Mouse (Mus musculus) liver, embryonic 14.5 days (tissue): Measurements from ENCODE around the gene Sufu. TPM values are rescaled to one million over a fixed set of nuclear protein-coding genes. Genes with fewer than 3 reads are reported as not detected.

Source experiments
- ATAC-seq: fragments of 200-750 bp; cut with Nextera tagmentation; 2 replicates; pipeline ENCODE4 v1.8.0; 2017; ENCODE audit warnings: moderate number of reproducible peaks, mild to moderate bottlenecking, moderate library complexity; ENCODE audit not compliant: insufficient read depth
- DNase-seq, 3 experiments: peaks; one replicate each; pipeline ENCODE4 v3.0.0-alpha.2; 2012 to 2013; ENCODE audit warnings: low read depth in 3 of 3, low spot score in 3 of 3
- H3K27ac ChIP-seq: fragments of 300-500 bp; sonication (generic); 2 replicates; pipeline ENCODE4 v1.5.1; 2014; ENCODE audit warnings: moderate library complexity, mild to moderate bottlenecking, control low read depth, inconsistent platforms
- H3K27me3 ChIP-seq: fragments of 300-500 bp; sonication (generic); 2 replicates; pipeline ENCODE4 v1.6.1; 2014; ENCODE audit warnings: mild to moderate bottlenecking, low read length, moderate library complexity; ENCODE audit not compliant: control insufficient read depth, insufficient read depth
- H3K36me3 ChIP-seq: fragments of 300-500 bp; sonication (generic); replicated peaks from 2 replicates; pipeline ENCODE4 v1.6.1; 2014; ENCODE audit warnings: low read depth; ENCODE audit not compliant: control insufficient read depth, insufficient read depth
- H3K4me1 ChIP-seq, 2 experiments: fragments of 200-500 bp in 1 of 2; fragments of 300-500 bp in 1 of 2; sonication (generic) in 1 of 2; replicated peaks; 2 replicates each; pipeline ENCODE4 v1.6.1; 2012 to 2014; ENCODE audit warnings: antibody characterized with exemption in 1 of 2, inconsistent platforms in 1 of 2, low read length in 1 of 2; ENCODE audit not compliant: control insufficient read depth in 2 of 2, insufficient read depth in 2 of 2
- H3K4me2 ChIP-seq: fragments of 300-500 bp; sonication (generic); 2 replicates; pipeline ENCODE4 v1.6.1; 2014; ENCODE audit warnings: low read depth, mild to moderate bottlenecking, control low read depth, moderate library complexity
- H3K4me3 ChIP-seq, 2 experiments: fragments of 200-500 bp in 1 of 2; fragments of 300-500 bp in 1 of 2; sonication (generic) in 1 of 2; 2 replicates each; pipeline ENCODE4 v1.5.1; 2012 to 2014; ENCODE audit warnings: low read depth in 2 of 2, low read length in 2 of 2, mild to moderate bottlenecking in 2 of 2, control low read depth in 1 of 2, inconsistent platforms in 1 of 2, moderate library complexity in 1 of 2; ENCODE audit not compliant: insufficient read depth in 1 of 2
- H3K9ac ChIP-seq: fragments of 300-500 bp; sonication (generic); replicated peaks from 2 replicates; pipeline ENCODE4 v1.6.1; 2014; ENCODE audit warnings: mild to moderate bottlenecking, control low read depth, moderate library complexity
- H3K9me3 ChIP-seq: fragments of 300-500 bp; sonication (generic); 2 replicates; pipeline ENCODE4 v1.6.1; 2016; ENCODE audit warnings: low read length, mixed read lengths; ENCODE audit not compliant: control insufficient read depth
- CTCF ChIP-seq: IDR thresholded peaks from 2 replicates; pipeline ENCODE4 v1.5.1; 2016; ENCODE audit warnings: antibody characterized with exemption, low read depth, control low read depth
- EP300 ChIP-seq: IDR thresholded peaks from 2 replicates; pipeline ENCODE4 v1.6.1; 2016; ENCODE audit warnings: antibody characterized with exemption, low read depth
- WGBS: fragments of 180-500 bp; shearing (Covaris S2); extraction: QIAGEN DNeasy Blood & Tissue Kit; methylation state at CpG from one replicate; pipeline ENCODE4 v1.1.7; 2014; ENCODE audit not compliant: insufficient replicate concordance; 5-methylcytosine and 5-hydroxymethylcytosine counted together
- polyA plus RNA-seq, 2 experiments: library from polyadenylated mRNA; depleted of rRNA in 1 of 2; stranded (reverse) in 1 of 2; unstranded in 1 of 2; fragments of >200 nt; fragmentation: Nextera tagmentation in 1 of 2; extraction: Ambion mirVana in 1 of 2; gene quantifications; 2 replicates each; pipeline versions ENCODE4 v1.2.1 to v1.2.3; 2012 to 2014

The Sufu gene
- polyA plus RNA-seq, 2 experiments = 3.6 to 4.2 TPM

DNA sequence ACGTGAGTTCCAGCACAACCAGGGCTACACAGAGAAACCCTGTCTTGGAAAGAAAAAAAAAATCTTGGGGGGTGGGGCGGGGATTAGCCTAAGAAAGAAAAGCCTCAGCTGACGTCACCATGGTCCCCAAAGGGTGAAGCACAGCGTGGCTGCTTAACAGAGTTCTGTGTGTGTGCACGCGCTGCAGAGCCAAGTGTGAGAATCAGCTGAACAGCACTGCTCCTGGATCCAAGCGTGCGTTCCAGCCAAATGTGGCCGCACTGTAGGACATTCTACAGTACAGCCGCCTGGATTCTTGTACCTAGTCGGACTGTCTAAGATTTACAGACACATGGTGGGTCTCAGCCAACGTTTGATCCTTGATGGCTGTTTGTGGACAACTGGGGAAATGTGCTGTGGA, 29.8 kb downstream of the Sufu start:
- DNase-seq = no peak
- Histone ChIP-seq H3K9ac (no peak overlapping the region), H3K4me3 (no peak overlapping the region), H3K4me2 (no peak overlapping the region), H3K4me1 (0 out of 4 replicates have a peak, but pooled peaks cover 0 to 2% of the 10 kb centered on the region in 2 experiments), H3K36me3 (no peaks in the 10 kb centered on the region), H3K27ac (no peak overlapping the region), H3K27me3 (no peaks in the 10 kb centered on the region), H3K9me3 (no peaks in the 10 kb centered on the region)
- 76% methylated on average over 12 of the region's 12 CpGs for WGBS
- ATAC-seq = no peak
- TF ChIP-seq EP300 (no peak), CTCF (no peak)

DNA sequence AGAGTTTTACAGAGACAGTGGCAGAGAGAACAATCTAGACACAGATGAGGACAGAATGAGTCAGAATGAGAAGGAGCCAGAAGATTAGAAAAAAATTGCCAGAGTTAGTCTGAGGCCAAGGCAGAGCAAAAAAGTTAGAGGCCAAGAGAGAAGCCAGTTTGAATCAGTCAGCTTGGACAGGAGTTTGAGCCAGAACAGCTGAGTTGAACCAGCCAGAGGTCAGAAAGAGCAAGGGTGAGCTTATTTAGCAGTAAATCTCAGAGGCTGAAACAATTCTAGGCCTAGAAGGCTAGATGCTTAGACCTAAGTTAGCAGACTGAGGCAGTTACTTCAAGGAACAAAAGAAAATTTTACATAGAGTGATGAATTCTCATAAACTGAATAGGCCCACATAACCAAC, 32.6 kb downstream of the Sufu start:
- ATAC-seq (no peak), DNase-seq (no peak)
- no peaks in the 10 kb centered on the region for H3K27me3 ChIP-seq
- H3K9ac ChIP-seq = no peak overlapping the region
- H3K4me2 ChIP-seq = no peak overlapping the region
- no peak overlapping the region for H3K27ac ChIP-seq
- no peaks in the 10 kb centered on the region for H3K9me3 ChIP-seq
- no peaks in the 10 kb centered on the region for H3K36me3 ChIP-seq
- TF ChIP-seq CTCF = no peak
- no peak for TF ChIP-seq EP300
- H3K4me3 ChIP-seq = no peak overlapping the region
- H3K4me1 ChIP-seq = no peaks in the 10 kb centered on the region

DNA sequence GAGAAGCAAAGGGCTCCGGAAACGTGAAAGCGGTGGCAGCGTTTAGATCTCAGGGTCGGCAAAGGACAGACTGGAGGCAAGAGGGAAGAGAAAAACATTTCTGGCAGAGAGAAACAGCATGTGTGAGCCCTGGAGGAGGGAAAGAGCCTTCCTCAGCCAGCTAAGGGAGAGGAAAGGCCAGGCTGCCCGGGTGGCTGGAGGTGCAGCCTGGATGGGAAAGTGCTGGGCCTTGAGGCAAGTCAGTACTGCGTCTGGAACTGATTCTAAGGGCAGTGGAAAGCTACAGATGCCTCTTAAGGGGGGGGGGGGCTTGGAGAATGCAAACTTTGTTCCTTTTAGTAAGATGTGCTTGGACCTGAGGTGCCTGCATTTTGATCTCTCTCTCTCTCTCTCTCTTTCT, 37.0 kb downstream of the Sufu start:
- WGBS = 77% methylated on average over 7 of the region's 7 CpGs
- Histone ChIP-seq H3K9ac (no peak overlapping the region), H3K27ac (no peak overlapping the region), H3K4me1 (no peaks in the 10 kb centered on the region), H3K9me3 (no peaks in the 10 kb centered on the region), H3K36me3 (no peaks in the 10 kb centered on the region), H3K27me3 (no peaks in the 10 kb centered on the region), H3K4me3 (no peak overlapping the region), H3K4me2 (no peak overlapping the region)
- no peak for DNase-seq
- TF ChIP-seq CTCF (no peak), EP300 (no peak)
- no peak for ATAC-seq

DNA sequence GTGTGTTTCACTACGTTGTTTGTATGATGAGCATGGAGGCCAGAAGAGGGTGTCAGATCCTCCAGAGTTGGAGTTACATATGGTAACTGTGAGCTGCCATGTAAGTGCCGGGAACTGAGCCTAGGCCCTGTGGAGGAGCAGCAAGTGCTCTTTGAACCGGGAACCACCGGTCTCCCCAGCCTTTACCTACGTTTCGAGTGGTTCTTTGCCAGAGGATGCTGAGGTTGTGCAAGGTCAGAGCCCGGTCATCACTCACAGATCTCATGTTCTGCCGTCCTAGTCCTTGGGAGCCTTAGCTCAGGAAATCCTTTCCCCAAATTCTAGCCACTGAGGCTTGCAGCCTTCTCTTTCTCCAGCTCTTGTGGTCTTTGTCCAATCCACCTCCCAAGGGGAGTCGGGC, 37.5 kb downstream of the Sufu start:
- TF ChIP-seq EP300 (no peak), CTCF (no peak)
- WGBS = 72% methylated on average over 9 of the region's 9 CpGs
- ATAC-seq = no peak

DNA sequence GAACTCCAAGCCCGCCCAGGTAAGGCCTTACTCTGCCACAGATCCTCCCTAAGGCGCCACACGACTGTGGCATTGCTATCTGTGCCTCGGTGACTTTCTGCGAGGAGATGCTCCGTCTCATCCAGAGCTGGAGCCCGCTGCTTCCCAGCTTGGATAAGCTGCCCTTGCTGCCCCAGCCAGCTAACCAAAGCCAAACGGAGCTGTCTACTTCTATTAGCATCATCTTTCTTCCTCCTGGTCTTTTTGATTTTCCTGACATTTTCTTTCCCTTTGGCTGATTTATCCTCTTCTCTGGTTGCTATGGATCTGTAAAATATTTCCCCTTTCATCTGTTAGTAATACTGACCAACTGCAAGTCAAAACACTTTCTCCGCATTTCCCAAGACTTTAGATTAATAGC, 37.9 kb downstream of the Sufu start:
- DNase-seq = no peak
- Histone ChIP-seq H3K4me2 (no peak overlapping the region), H3K4me3 (no peak overlapping the region), H3K9ac (no peak overlapping the region), H3K27ac (no peak overlapping the region), H3K27me3 (no peaks in the 10 kb centered on the region), H3K36me3 (no peaks in the 10 kb centered on the region), H3K4me1 (no peaks in the 10 kb centered on the region), H3K9me3 (no peaks in the 10 kb centered on the region)
- WGBS = 80% methylated on average over 9 of the region's 9 CpGs
- ATAC-seq = no peak
- TF ChIP-seq CTCF = no peak

More for the DNA sequence above, 37.5 kb downstream of the Sufu start:
- Histone ChIP-seq H3K9me3 (no peaks in the 10 kb centered on the region), H3K27ac (no peak overlapping the region), H3K27me3 (no peaks in the 10 kb centered on the region), H3K4me3 (no peak overlapping the region), H3K4me1 (no peaks in the 10 kb centered on the region), H3K4me2 (no peak overlapping the region), H3K9ac (no peak overlapping the region), H3K36me3 (no peaks in the 10 kb centered on the region)
- DNase-seq = no peak

DNA sequence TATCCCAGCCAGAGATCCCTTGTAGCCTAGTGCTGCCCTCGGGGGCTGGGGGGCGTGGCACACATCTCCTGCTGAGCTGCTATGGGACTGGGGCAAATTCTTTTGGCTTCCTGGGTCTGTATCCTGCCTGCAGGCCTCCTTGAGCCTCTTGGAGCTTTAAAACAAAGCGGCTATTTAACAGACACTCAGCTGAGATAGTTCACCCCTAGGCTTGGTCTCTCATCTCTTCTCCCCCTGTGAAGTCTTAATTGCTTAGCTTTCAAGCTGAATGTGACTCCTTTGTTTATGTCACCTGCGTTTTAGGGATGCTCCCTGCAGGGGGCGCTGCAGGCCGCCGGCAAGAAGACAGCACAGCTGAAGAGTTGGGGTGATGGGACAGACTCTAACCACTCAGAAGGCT, 38.8 kb downstream of the Sufu start:
- peak; percentile 75 for TF ChIP-seq CTCF
- no peak for TF ChIP-seq EP300
- no peaks in the 10 kb centered on the region for H3K4me1 ChIP-seq
- DNase-seq (no peak), ATAC-seq (no peak)
- no peaks in the 10 kb centered on the region for H3K9me3 ChIP-seq
- no peak overlapping the region for H3K9ac ChIP-seq
- H3K27ac ChIP-seq = no peak overlapping the region
- no peaks in the 10 kb centered on the region for H3K27me3 ChIP-seq
- H3K4me3 ChIP-seq = no peak overlapping the region
- H3K36me3 ChIP-seq = no peaks in the 10 kb centered on the region
- WGBS = 24% methylated on average over 7 of the region's 7 CpGs
- no peak overlapping the region for H3K4me2 ChIP-seq
